Mouse (Mus musculus) myocyte (in vitro differentiated cells): ENCODE results near the gene Nlrp5. TPM values are rescaled to one million over a fixed set of nuclear protein-coding genes. Genes with fewer than 3 reads are reported as not detected.
"Not testable (repeated sequence)": the region's sequence is repeated elsewhere in the genome, so short reads cannot be mapped to it uniquely, and the experiment has no call there.

Experiments used
- H3K27me3 ChIP-seq: one replicate; pipeline ENCODE4 v1.6.1; 2011; ENCODE audit not compliant: control insufficient read depth, insufficient read depth, insufficient read length
- H3K36me3 ChIP-seq: one replicate; pipeline ENCODE4 v1.6.1; 2011; ENCODE audit not compliant: control insufficient read depth, insufficient read depth
- H3K4me2 ChIP-seq: one replicate; pipeline ENCODE4 v1.6.1; 2011; ENCODE audit warnings: low read depth, control low read depth
- H3K4me3 ChIP-seq: one replicate; pipeline ENCODE4 v1.5.1; 2011; ENCODE audit warnings: mild to moderate bottlenecking, control low read depth, moderate library complexity
- H3K79me2 ChIP-seq: one replicate; pipeline ENCODE4 v1.6.1; 2011; ENCODE audit not compliant: control insufficient read depth, insufficient read depth
- H3ac ChIP-seq: one replicate; pipeline ENCODE4 v1.6.1; 2011; ENCODE audit not compliant: control insufficient read depth, insufficient read length
- CEBPB ChIP-seq: IDR thresholded peaks from 2 replicates; pipeline ENCODE4 v1.6.1; 2011; ENCODE audit warnings: mild to moderate bottlenecking, moderate library complexity; ENCODE audit not compliant: poor library complexity, insufficient read depth, severe bottlenecking
- E2F4 ChIP-seq: IDR thresholded peaks from one replicate; pipeline ENCODE4 v1.6.1; 2011; ENCODE audit warnings: mild to moderate bottlenecking, control low read depth, moderate library complexity; ENCODE audit not compliant: insufficient read depth
- MYOD1 ChIP-seq, 3 experiments: IDR thresholded peaks; one replicate each; pipeline ENCODE4 v1.6.1; 2011; ENCODE audit warnings: control low read depth in 2 of 3, low read depth in 2 of 3, mild to moderate bottlenecking in 2 of 3, moderate library complexity in 1 of 3; ENCODE audit not compliant: insufficient read length in 2 of 3, control insufficient read depth in 1 of 3
- POLR2AphosphoS2 ChIP-seq: IDR thresholded peaks from one replicate; pipeline ENCODE4 v1.6.1; 2011; ENCODE audit warnings: low read depth, control low read depth; ENCODE audit not compliant: insufficient read length
- TCF3 ChIP-seq: IDR thresholded peaks from one replicate; pipeline ENCODE4 v1.6.1; 2011; ENCODE audit warnings: low read depth, control low read depth; ENCODE audit not compliant: insufficient read length
- polyA plus RNA-seq: library from polyadenylated mRNA; unstranded; fragments of >200 nt; fragmentation: generic; extraction: Trizol; gene quantifications from one replicate; pipeline ENCODE4 v1.2.1, GENCODE M21; 2012; ENCODE audit warnings: missing spikeins

The Nlrp5 gene
- not detected for polyA plus RNA-seq

- H3ac ChIP-seq, result no peak within 1 kb of the TSS
- no peaks in the 10 kb centered on the region for H3K36me3 ChIP-seq
- TF ChIP-seq TCF3 (no peak), POLR2AphosphoS2 (no peak), MYOD1 (IDR thresholded peaks at IDR 0.05; ENCODE audit: control insufficient read depth in 1 of 3, insufficient read length in 2 of 3, low read depth in 2 of 3) (no peak), E2F4 (no peak), CEBPB (no peak)
- no peak within 1 kb of the TSS for H3K4me3 ChIP-seq
- no peaks in the 10 kb centered on the region for H3K79me2 ChIP-seq
- no peak within 1 kb of the TSS for H3K4me2 ChIP-seq
- H3K27me3 ChIP-seq, result no peaks in the 10 kb centered on the region
These were observed at the start of gene Nlrp5 for GRCm38 (mm10) chr7:23385589-23385988. Gene Nlrp5 (plus strand): TSS chr7:23385889.

DNA sequence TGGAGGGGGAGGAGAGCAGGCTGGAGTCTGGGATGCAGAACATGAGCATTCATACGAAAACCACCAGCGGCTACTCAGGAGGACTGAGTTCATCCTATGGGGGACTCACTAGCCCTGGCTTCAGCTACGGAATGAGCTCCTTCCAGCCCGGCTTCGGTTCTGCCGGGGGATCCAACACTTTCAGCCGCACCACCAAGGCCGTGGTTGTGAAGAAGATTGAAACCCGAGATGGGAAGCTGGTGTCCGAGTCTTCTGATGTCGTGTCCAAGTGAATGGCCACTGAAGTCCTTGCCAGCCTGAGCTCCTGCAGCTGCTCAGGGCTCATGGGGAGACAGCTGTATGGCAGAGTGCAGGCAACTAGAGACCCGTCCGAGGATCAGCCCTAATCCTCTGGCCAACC, 27.4 kb upstream of the Nlrp5 start:
- not testable (repeated sequence) for H3K36me3 ChIP-seq, H3ac ChIP-seq, H3K79me2 ChIP-seq, H3K4me2 ChIP-seq, H3K27me3 ChIP-seq, H3K4me3 ChIP-seq

GRCm38 (mm10) chr7:23470201-23470600, 84.5 kb downstream of the Nlrp5 start:
- H3K36me3 ChIP-seq, H3K4me2 ChIP-seq, H3K4me3 ChIP-seq, H3K27me3 ChIP-seq, H3K79me2 ChIP-seq, H3ac ChIP-seq: not testable (repeated sequence)

- H3K27me3 ChIP-seq, H3K36me3 ChIP-seq, H3K4me3 ChIP-seq, H3K79me2 ChIP-seq, H3K4me2 ChIP-seq, H3ac ChIP-seq: not testable (repeated sequence)
These were observed 85.1 kb downstream of the Nlrp5 start for GRCm38 (mm10) chr7:23470832-23471231.

GRCm38 (mm10) chr7:23472886-23473285, 87.2 kb downstream of the Nlrp5 start:
- not testable (repeated sequence) for H3K27me3 ChIP-seq, H3K36me3 ChIP-seq, H3ac ChIP-seq, H3K79me2 ChIP-seq, H3K4me3 ChIP-seq, H3K4me2 ChIP-seq

Other genes with a start within 250 kb of the Nlrp5 start
- not detected for gene Gm10662, start 241.4 kb upstream of the Nlrp5 start, polyA plus RNA-seq
- gene Vmn1r165, start 168.6 kb upstream of the Nlrp5 start, polyA plus RNA-seq, result not detected
- gene Vmn1r166, start 134.2 kb upstream of the Nlrp5 start, polyA plus RNA-seq, result not detected
- not detected for gene Gm6902, start 107.0 kb upstream of the Nlrp5 start, polyA plus RNA-seq
- gene Nlrp4e, start 84.7 kb upstream of the Nlrp5 start, polyA plus RNA-seq, result 1.5 TPM
- not detected for gene Vmn1r167, start 121.3 kb downstream of the Nlrp5 start, polyA plus RNA-seq
- not detected for gene Vmn1r168, start 153.8 kb downstream of the Nlrp5 start, polyA plus RNA-seq
- not detected for gene Vmn1r169, start 189.6 kb downstream of the Nlrp5 start, polyA plus RNA-seq
- not detected for gene Vmn1r170, start 220.3 kb downstream of the Nlrp5 start, polyA plus RNA-seq
- not detected for gene Vmn1r171, start 244.8 kb downstream of the Nlrp5 start, polyA plus RNA-seq